15 mouse cellular contexts compared by ENCODE assay signal in genomic region chr14:47584346-47584745, GRCm38 (mm10).
"Had no signal": no experiment of that assay in that cellular context is flagged by ENCODE, and none has a peak within 500 bp of the region (broad histone marks: within the 10 kb centered on the region; RNA-seq: fewer than 3 reads in every experiment).

No protein-coding gene starts in this region.

- H3K9ac ChIP-seq: liver, embryonic 13.5 days; liver, embryonic 15.5 days; liver, postnatal 0 days; lung, embryonic 14.5 days; midbrain, embryonic 13.5 days; midbrain, embryonic 15.5 days; neural tube, embryonic 12.5 days; stomach, embryonic 15.5 days had no signal

- DNase-seq: liver, embryonic 13.5 days; liver, postnatal 0 days; lung, embryonic 14.5 days; right cerebral cortex, postnatal 14 days; thymus, adult 2 months; thymus, postnatal 25 days; thymus, postnatal 4 days had no signal

- H3K27ac ChIP-seq: liver, embryonic 13.5 days; liver, embryonic 15.5 days; macrophage; midbrain, embryonic 13.5 days; midbrain, embryonic 15.5 days; neural tube, embryonic 12.5 days; stomach, embryonic 15.5 days; stomach, postnatal 0 days had no signal

- H3K4me3 ChIP-seq: liver, embryonic 13.5 days; liver, embryonic 15.5 days; megakaryocyte, embryonic 14.5 days; midbrain, embryonic 13.5 days; midbrain, embryonic 15.5 days; neural tube, embryonic 12.5 days; stomach, embryonic 15.5 days had no signal

- H3K36me3 ChIP-seq: liver, embryonic 13.5 days; liver, embryonic 15.5 days; midbrain, embryonic 13.5 days; midbrain, embryonic 15.5 days; neural tube, embryonic 12.5 days; stomach, embryonic 15.5 days had no signal

- H3K4me1 ChIP-seq: midbrain, embryonic 13.5 days; midbrain, embryonic 15.5 days; neural tube, embryonic 12.5 days; stomach, embryonic 15.5 days had no signal

- H3K27me3 ChIP-seq: liver, embryonic 13.5 days; megakaryocyte, embryonic 14.5 days; midbrain, embryonic 13.5 days; midbrain, embryonic 15.5 days; neural tube, embryonic 12.5 days; stomach, embryonic 15.5 days had no signal
